Mouse (Mus musculus) cerebellum, adult 2 months (tissue): Measurements from ENCODE around the gene Sacs.

Experiments
- CTCF ChIP-seq: fragments of 200-500 bp; IDR thresholded peaks from 2 replicates; pipeline ENCODE4 v1.5.1; 2011; ENCODE audit warnings: low read depth, mild to moderate bottlenecking, control low read depth, low read length, moderate library complexity, borderline replicate concordance; ENCODE audit not compliant: insufficient read depth
- POLR2A ChIP-seq: fragments of 200-500 bp; IDR thresholded peaks from 2 replicates; pipeline ENCODE4 v1.6.1; 2011; ENCODE audit warnings: low read length, control low read depth, borderline replicate concordance; ENCODE audit not compliant: insufficient read depth

- no peak for TF ChIP-seq POLR2A
- TF ChIP-seq CTCF = no peak
Observed at GRCm38 (mm10) chr14:61191904-61192303, 53.6 kb downstream of the Sacs start.
